Mouse (Mus musculus) inflammation-experienced regulatory T-cells, adult 6 months (primary cell): ENCODE results near the gene Hsd17b12. TPM values are rescaled to one million over a fixed set of nuclear protein-coding genes. Genes with fewer than 3 reads are reported as not detected.

Source experiments
- ATAC-seq: one replicate; pipeline ENCODE4 v1.8.0; 2017
- polyA plus RNA-seq, 3 experiments: library from polyadenylated mRNA; unstranded; fragments of 100-300 nt; shearing (Covaris generic); gene quantifications; one replicate each; pipeline ENCODE4 v1.2.1; 2017

The Hsd17b12 gene
- 10 to 100 TPM; 66.8 to 83.9 (median 72.2) TPM for polyA plus RNA-seq

DNA sequence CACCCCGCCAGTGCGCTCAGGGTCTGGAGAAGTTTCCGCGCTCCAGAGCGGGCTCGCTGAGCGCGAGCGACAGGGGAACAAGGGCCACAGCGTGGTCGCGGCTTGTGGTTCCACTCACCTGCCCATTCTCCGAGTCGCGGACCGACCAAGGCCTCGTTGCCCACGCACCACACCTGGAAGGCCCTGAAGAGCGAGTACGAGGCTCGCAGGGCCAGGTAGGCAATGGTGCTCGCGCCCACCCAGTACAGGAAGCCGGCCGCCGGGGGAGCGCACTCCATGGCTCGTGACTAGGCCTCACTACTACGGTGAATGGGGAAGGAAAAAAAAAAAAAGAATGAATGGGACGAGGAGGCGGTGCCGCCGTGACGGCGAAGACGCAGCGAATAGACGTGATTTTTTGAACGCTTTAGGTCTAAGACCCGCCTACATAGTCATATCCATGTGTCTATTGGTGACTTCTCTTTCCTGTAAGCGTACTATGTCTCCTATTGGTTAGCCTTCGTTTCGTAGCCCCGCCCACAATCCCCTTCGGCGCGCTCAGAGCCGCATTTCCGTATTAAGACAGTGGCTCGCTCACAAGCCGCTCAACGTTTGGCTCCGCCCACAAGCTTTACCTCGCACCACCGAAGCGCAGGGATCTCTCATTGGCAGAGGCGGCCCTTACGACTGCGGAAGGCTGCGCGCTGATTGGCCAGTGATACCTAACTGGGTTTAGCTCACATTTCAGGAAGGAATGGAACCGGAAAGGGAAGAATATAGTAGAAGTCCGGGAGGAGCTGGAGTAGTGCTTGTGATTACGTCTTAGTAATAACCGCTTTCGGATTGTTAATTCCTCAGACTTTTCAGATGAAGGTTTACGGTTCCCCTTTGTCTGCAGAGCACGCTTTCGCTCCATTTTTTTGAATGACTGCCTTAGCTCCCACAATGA, at the start of gene Hsd17b12:
Hsd17b12 (minus strand) TSS at position 373 of the 928 bp plus-strand sequence.
- ATAC-seq, result peak; percentile 95

DNA sequence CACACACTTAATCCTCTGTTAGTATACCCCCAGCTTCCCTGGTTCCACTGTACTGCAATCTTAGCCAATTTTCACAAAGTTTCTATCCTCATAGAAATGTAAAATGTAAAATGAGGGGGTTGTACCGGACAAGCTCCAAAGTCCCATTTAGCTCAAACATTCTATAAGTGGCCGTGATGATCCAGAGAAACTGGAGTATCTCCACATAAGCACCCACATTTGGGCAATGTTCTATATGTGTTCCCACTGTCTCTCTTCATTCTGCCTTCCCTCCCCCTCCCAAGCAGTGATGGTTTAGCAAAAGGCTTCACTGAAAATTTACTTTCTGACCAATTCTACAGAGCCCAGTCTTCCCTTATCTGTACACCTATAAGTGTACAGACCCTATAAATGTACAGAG, 27.1 kb upstream of the Hsd17b12 start:
- ATAC-seq, result no peak

DNA sequence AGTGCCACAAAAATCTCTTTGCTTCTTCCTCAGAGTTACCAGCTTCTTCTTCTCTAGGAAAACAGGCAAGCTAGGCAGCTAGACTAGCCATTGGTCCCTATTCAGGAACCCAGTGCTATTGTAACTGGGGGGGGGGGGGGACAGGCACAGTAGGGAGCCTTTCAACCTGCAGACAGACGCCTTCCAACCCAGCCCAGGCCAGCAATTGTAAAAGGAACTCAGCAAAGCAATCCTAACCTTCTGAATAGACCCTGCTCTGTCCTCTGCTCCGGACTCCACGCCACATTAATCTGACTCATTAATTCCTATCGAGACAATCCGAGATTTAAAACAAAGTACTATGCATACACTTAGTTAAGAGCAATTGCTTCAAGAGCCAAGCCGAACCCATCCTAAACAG, 26.4 kb upstream of the Hsd17b12 start:
- ATAC-seq, result no peak

DNA sequence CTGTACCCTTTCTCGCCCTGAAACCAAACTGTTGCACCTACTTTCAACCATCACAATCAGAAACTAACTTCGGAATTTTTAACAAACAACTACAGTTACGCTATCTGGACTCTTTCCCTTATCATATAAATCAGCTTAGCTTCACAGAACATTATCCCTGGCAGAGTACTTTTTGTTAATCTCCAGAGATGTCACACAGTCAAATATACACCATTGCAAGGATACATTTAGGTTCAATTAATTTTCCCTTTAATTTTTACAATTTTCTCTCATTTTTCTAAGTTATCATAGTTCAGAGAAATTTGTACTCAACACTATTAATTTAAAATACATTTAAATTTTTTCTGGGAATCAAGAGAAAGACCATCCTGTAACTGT, 21.3 kb upstream of the Hsd17b12 start:
- ATAC-seq, result peak; percentile 32

DNA sequence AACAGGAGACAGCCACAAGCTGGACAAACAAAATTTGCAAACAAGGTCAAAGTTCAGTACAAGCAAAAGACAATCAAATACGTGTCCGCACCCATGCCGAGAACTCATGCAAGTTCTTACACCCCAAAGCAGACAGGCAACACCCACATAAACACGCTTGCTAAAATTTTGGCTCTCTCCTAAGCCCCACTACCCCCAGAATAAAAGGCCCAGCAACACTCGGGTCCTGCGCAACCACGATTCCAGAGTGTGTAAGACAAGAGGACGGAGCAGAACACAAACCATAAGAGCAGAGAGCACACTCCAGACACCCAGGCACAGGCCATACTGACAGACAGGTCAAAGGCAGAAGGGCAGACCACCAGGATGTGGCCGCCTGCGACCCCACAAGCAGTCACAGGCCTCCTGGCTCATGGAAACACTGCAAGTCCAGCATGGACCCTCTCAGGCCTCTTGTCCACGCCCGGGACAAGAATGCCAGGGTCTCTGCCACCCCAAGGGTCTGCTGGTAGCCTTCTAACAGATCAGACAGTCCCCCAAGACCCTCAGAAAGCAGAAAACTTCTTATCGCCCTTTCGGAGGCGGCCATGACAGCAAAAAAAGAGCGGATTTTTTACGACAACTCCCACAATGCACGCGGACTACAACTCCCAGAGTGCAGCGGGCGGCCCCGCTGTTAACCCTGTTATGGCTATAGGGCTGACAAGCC, 20.7 kb upstream of the Hsd17b12 start:
- peak; percentile 99 for ATAC-seq

DNA sequence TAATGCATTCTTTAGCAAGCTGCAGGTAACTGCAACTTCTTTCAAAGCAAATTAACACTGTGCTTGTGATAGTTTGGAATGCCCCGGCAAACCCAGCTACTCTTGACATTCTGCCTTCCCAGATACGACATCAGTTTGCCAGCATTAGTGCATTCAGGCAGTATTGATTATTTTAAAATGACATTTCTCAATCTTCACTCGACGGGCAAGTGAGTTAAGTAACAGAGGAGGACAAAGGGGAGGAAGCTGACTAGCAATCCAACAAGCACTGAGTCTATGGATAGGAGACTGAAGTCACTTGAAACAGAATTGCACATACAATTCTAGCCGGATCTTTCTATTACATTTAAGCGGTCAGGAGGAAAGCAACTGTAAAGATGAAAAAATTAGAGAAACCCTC, 19.5 kb upstream of the Hsd17b12 start:
- ATAC-seq, result no peak

DNA sequence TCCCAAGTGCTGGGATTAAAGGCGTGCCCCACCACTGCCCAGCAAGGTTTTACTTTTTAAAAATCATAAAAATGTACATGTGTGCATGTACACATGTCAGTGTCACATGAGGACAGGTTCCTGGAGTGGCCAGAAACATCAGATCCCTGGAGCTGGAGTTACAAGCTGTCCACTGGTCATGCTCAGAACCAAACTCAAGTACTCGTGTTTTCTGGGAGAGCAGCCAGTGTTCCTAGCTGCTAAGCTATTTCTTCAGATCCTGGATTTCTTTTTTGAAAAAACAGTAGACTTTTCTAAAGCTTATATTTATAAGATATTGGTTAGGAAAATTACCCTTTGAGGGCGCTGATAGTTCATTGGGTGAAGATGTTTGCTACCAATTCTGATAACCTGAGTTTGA, 18.6 kb upstream of the Hsd17b12 start:
- ATAC-seq, result no peak

DNA sequence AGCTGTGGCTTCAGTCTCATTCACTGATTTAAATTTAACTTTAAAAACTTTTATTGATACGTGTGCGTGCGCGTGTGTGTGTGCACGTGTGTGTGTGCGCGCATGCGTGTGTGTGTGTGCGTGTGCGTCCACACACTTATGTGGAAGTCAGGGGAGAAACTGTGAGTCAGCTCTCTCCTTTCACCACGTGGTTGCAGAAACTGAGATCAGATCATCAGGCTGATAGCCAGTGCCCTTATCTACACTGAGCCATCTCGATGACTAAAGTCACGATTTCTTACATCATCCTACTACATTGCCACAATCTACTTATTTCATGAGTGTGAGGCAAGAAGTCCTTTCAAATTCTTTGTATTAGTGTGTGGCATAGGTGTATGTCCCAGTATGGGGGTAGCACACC, 15.8 kb upstream of the Hsd17b12 start:
- ATAC-seq, result no peak

DNA sequence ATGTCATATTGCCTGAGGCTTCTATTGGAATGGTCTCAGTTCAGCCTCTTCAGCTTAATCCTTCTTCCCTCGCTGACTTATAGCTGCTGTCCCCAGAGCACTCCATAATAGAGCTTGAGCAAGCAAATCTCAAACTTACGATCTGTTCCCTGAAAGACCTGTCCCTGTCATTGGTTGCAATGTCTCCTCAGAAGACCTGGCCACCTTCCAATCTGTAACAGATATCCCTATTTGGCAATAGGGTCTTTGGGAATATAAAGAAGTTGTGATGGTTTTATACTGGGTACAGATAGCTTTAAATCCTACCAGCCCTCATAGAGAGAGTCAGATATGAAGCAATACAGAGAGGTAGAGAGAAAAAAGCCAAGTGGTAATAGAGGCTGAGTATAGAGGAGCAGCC, 5.4 kb upstream of the Hsd17b12 start:
- no peak for ATAC-seq

DNA sequence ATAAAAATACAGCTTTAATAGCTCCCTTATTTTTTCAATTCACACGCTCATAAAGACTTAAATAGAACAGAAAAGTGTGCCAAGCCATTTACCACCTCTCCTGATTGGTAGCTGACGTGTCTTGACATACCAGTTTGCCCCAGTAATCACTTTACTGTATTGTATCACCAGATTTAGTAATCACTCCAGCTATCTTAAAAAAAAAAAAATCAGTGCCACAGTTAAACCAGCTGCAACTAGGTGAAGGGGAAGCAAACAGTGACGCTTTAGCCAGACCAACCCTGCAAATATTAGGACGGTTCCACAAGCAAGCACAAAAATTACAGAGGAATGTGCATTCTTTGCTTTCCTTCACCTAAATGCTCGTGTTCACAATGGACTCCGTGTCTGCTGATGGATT, 4.4 kb upstream of the Hsd17b12 start:
- no peak for ATAC-seq

DNA sequence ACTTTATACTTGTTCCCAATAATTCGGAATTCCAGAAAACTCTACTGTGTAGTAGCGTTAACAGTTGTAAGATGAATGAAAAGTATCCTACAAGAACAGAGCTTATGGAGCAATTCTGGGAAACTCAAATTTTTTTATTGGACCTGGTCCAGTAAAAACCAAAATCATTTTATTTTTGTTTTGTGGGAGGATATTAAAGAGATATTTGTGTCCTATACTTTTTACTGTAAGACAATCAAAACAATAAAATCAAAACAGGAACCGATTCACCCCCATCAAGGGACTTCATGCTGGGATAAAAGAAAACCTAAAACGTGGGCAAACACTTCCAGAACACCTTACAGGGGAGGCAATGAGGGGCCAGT, 738 bp upstream of the Hsd17b12 start:
- no peak for ATAC-seq

DNA sequence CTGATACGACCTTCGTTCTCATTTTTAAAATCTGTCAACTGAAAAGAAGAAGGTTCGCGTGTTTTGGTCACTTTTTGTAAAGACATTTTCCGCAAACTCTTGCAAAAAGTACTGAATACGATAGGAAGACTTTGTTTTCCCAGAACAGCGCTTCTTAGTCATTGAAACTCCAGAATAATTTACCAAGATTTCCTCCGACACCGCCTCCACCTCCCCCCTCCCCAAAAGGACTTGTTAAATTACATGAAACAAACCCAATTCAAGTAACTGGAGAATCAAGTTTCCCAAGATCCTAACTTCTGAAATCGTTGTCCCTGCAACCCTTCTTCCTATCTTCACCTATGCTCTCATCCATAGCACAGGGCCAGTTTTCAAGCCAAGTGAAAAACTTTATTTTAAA, 713 bp downstream of the Hsd17b12 start:
- no peak for ATAC-seq

DNA sequence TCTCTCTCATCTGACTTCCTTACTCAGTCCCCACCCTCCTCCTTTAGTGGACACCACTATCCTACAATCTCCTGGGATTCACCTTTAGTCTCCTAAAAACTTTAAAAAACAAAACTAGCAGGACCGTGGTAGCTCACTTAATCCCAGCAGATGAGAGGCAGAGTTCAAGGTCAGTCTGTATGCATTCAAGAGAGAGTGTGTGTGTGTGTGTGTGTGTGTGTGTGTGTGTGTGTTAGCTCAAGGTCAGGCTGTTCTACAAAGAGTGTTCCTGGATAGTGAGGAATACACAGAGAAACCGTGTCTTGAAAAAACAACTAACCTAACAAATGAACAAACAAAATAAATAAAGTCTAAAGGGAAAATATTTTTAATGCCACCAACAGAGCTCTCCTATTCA, 12.6 kb downstream of the Hsd17b12 start:
- no peak for ATAC-seq

DNA sequence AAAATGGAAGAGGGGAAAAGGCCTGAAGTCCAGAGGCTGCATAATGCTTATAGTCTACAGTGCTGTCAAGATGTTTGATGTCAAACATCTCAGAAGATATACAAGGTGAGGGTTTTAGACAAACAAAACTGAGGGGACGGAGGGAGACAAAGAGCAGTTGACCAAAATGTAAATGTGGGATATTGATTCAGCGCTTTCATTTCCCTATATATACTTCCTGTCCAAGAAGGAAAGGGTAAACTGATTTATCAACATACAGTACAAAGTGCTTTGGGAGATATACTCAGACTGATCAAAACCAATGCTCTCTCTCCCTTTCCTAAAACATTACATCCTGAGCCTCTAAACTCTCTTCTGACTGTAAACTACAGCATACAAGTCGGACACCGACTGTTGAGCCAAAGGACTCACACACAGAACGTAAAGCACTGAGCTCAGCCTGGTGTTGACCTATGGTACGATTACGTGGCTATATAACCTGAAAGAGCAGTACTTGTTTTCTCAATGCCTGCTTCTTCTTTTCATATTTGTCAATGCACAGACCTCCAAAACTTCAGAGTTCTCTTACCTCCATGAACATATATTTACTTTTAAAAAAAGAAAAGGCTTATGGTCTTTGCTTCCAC, 13.1 kb downstream of the Hsd17b12 start:
- no peak for ATAC-seq

DNA sequence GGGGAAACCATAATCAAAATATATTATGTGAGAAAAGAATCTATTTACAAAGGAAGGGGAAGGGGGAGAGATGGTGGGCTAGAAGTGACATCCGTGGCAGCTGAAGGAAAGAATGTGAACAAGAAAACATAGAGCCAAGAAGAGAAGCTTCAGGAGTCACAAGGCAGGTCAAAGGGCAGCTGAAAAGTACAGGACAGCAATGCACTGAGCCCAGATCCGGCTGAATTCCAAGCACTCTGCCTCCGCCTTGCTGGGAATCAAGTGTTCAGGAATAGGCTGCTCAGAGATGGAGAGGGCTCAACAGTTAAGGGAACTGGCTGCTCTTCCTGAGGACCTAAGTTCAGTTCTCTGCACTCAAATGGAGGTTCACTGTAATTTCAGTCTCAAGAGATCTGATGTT, 16.5 kb downstream of the Hsd17b12 start:
- no peak for ATAC-seq

DNA sequence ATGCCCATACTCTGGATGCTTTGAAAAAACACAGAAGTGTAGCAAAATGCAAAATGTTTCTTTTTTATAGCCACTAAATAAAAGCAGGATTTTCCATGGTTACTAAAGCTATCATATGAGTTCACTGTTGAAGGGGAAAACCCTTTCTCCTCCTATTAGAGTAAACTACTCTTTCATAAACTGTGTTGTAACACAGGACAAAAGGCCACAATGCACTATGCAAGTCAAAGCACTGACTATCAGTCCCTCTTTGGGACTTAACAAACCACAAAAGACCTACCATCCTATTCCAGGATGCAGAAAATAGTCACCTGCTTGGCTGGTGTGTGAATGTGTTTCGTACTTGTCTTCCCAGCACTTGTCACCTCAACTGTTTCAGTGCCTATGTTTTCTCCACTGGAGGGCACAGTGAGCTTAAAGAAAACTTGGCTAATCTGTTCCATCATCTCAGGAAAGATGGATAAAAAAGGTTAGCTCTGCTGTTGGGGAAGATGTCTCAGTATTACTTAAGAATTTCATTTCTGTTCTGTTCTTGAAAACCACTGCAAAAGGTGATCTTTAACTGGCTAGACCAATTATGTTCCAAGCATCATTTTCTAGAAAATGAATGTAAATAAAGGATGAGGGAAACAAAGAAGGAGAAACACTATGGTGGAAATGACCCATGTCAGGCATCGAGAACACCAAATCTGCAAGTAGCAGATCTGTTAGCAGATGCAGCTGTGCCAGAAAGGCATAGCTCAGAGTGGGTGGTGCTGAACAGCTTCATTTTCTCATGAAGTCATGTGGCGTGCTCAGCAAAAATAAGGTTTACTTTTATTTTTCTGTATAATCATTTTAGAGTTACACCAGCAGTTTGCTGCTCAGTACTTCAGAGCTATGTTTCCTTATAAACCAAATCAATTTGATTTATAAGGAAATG, 19.0 kb downstream of the Hsd17b12 start:
- ATAC-seq, result no peak

DNA sequence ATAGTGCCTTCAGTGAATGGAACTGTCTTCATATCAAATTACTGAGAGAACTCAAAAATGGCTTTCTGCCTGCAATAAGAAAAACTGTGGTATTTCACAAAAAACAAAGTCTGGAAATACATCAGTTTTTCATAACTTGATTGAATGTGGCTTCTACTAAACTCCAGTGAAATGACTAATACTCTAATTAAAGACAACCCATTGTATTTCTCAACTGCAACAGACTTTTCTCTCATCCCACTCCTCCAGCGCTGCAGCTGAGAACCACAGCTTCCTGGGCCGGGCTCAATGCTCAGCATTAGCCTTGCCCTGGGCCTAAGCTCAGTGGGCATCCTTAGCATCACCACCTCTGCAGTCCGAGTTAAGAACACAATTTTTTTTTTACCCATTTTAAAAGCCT, 20.9 kb downstream of the Hsd17b12 start:
- ATAC-seq, result no peak

DNA sequence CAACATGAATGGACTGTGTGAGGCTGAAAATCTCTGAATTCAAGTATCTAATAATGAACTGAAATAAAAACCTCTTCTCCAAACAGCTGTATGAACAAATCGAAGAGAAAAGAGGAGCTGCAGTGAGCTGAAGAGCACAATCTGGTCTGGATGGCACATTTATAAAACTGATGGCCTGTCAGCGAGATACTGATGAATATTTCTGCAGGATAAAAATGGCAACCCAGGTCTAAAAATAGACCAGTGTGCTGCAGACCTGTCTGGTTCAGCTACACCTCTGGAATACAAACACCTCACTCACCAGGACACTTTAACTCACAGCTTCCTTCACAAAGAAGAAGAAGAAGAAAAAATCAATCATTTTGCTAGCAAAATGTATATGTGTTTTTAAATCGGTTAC, 29.3 kb downstream of the Hsd17b12 start:
- ATAC-seq, result no peak

DNA sequence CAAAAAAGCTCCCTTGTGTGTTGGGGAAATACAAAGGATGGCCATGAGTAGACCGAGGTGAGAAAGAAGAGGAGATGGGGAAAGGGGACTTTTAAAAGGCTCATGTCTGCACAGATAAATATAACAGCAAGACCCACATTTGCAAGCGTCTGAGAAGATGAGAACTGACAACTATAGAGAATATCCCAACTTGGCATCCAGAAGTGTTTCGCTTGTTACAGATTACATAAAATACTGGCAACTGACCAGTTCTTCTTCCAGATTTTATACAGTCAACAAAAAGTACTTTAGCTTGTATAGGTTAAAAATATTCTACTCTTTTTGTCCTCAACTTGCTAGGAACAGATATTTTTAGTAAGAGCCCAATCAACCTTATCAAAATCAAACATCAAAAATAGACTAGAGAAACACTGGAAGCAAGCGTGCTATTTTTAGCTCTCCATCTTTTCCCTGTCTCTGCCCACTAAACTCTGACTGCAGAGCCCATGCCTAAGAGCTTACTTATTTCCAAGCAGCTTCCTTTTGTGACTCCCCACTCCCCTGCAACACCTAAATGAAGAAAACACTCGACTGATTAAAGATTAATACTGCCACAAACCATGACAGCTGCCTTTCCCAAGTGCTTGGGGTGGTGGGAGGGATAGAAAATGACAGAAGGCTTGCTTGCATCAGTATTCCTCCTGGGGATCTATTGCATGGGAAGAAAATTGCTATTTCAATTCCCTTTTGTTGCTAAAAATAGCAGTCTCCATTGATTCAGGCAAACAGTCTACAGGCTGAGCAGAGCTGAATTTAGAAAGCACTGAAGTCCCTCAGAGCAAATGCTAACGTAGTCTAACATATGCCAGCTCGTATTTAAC, 35.4 kb downstream of the Hsd17b12 start:
- no peak for ATAC-seq

DNA sequence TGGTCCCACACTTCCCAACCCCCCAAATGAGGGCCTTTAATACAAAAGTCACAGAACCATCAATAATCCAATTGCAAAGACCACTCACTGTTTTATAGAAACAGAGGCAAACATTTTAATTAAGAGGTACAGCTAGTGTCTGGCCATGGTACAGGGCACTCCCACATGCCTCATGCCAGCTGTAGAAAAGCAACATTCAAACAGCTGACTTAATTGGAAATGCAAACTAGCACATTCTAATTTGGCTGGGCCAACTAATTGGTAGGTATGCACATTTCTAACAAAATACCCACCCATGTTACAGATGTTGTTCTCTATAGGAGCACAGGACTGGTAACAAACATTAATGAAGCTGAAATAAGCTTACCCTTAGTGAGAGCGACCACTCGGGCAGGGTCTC, 54.0 kb downstream of the Hsd17b12 start:
- ATAC-seq, result no peak

DNA sequence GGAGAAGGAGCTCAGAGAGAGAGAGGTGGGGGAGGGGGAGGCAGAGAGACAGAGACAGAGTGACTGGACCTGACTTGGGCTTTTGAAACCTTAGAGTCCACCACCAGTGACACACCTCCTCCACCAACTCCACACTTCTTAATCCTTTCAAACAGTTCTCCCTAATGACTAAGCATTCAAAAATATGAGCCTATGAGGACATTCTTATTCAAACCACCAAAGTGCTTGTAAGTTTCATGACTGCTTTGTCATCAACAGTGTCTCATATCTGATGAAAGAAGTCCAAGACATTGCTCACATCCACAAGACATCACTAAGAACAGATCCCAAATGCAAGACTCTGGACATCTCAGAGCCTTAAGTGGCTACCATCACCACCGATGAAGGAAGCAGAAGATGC, 67.9 kb downstream of the Hsd17b12 start:
- ATAC-seq, result no peak

DNA sequence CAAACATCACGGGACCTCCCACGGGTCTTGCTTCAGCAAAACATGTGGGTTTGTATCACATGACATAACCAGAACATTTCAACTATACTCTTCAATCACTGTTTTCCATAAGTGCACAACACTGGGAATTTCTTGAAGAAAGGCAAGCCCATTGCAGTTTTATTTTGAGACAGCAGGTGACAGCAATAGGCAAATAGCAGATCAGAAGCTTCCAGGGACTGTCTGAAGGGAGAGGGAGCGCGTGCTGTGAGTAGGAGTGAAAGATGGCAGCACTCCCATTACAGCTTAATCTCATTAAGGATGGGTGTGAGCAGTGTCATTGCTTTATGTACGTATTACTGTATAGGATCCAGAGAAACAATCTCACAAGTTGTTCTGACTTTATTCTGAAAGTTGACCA, 88.3 kb downstream of the Hsd17b12 start:
- no peak for ATAC-seq
